Mouse (Mus musculus): ENCODE results near the gene Snhg11. TPM values are rescaled to one million over a fixed set of nuclear protein-coding genes. Genes with fewer than 3 reads are reported as not detected.

Snhg11 gene
- polyA plus RNA-seq, 1 experiment, result 41.0 TPM

DNA sequence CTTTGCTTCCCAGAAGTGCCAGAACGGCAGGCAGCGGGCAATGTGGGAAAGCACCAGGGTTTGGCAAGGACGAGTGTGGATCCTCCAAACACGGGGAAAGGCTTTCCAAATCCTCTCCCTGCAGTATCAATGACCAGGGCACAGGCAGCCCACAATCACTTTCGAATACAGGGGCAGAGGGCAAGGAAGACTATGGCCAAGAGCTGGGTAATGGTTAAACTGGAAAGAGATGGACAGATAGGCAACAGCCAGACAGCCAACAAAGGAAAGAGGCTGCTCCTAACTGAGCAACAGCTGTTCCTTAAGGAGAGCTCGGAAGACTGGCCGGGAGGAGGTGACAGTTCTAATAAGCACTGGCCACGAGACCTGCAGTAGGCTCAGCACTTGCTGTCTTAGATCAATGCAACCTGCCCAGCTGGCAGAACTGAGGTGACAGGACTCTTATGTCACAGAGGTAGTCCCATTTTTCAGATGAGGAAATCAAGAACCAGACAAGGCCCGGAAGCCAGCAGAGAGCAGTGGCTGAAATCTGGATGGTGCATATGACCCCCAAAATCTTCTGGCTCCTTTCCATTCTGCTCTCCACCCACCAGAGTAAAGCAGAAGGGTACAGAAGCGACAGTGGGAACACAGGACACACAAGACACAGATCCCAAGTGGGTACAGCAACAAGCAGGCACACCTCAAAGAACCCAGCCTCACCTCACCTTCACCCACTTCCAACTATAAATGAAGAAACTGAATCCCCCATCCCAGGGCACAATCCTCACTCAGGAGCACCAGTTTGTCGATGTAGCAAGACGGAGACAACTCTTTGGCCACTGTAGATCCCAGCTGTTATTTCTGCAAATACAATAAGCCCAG lies 15.4 kb upstream of the Snhg11 start:
- Histone ChIP-seq H3K27me3 (ENCODE audit: control insufficient read depth, insufficient read depth, low read length, poor library complexity, severe bottlenecking) (no peaks in the 10 kb centered on the region), H3K9ac (ENCODE audit: low read depth, poor library complexity, severe bottlenecking) (peak overlapping the region; percentile 95), H3K4me1 (ENCODE audit: control insufficient read depth, insufficient read depth, low read length) (no peaks in the 10 kb centered on the region), H3K27ac (ENCODE audit: insufficient read depth, low read length) (no peak overlapping the region), H3K9me3 (replicated peaks; ENCODE audit: control insufficient read depth, insufficient read depth, low read length, poor library complexity, severe bottlenecking) (no peaks in the 10 kb centered on the region), H3K36me3 (ENCODE audit: control insufficient read depth, insufficient read depth, low read length, poor library complexity, severe bottlenecking) (peaks cover 57% of the 10 kb centered on the region), H3K4me3 (ENCODE audit: low read depth, low read length) (peak overlapping the region; percentile 96)
- TF ChIP-seq CTCF (IDR thresholded peaks at IDR 0.05; ENCODE audit: low read depth, low read length) (no peak), EP300 (IDR thresholded peaks at IDR 0.05; ENCODE audit: insufficient read depth, low read depth, low read length) (no peak), POLR2A (IDR thresholded peaks at IDR 0.05; ENCODE audit: insufficient read depth, low read length) (no peak)

DNA sequence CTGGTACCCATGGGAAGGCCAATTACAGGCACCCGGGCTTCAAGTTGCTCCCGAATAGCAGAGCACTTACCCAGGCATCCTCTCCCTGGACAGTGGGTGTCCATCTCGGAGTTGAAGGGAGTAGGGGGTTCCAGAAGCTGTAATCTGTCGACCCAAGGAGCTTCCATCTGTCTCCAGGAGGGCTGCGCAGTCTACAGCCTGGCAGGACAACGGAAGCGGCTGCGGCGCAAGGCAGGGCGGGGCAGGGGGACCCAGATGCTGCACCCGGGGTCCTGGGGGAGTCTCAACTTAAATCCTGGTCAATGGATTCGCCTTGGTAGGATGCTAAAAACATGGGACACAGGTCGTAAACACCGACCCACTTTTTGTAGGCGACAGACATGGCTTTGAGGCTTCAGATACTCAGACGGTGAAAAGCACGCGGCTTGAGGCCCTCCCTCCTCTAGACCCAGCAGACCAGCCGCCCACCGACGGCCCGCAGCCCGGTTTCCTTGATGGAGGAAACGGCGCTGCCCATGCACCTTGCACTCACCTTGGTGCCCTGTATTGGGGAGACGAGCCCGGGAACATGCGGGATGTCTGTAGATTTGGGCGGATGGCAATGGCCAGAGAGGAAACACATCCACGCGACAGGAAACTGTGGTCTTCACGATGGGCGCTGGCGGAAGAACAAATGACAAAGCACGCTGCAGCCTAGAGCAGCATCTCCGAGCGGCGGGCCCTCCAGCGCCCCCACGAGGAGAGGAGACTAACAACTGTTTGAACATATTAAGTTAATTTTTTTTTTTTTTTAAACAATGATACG lies 14.4 kb upstream of the Snhg11 start:
- no peaks in the 10 kb centered on the region for H3K27me3 ChIP-seq (ENCODE audit: control insufficient read depth, insufficient read depth, low read length, poor library complexity, severe bottlenecking)
- H3K27ac ChIP-seq (ENCODE audit: insufficient read depth, low read length), result peak overlapping the region; percentile 19
- peak; percentile 71 for TF ChIP-seq POLR2A (IDR thresholded peaks at IDR 0.05; ENCODE audit: insufficient read depth, low read length)
- peak; percentile 60 for TF ChIP-seq CTCF (IDR thresholded peaks at IDR 0.05; ENCODE audit: low read depth, low read length)
- 0 out of 2 replicates have a peak, but pooled peaks have one; percentile 7 for TF ChIP-seq EP300 (IDR thresholded peaks at IDR 0.05; ENCODE audit: insufficient read depth, low read depth, low read length)
- no peaks in the 10 kb centered on the region for H3K4me1 ChIP-seq (ENCODE audit: control insufficient read depth, insufficient read depth, low read length)
- peak overlapping the region; percentile 95 for H3K9ac ChIP-seq (ENCODE audit: low read depth, poor library complexity, severe bottlenecking)
- H3K4me3 ChIP-seq (ENCODE audit: low read depth, low read length), result peak overlapping the region; percentile 96
- no peaks in the 10 kb centered on the region for H3K9me3 ChIP-seq (replicated peaks; ENCODE audit: control insufficient read depth, insufficient read depth, low read length, poor library complexity, severe bottlenecking)
- H3K36me3 ChIP-seq (ENCODE audit: control insufficient read depth, insufficient read depth, low read length, poor library complexity, severe bottlenecking), result peaks cover 46% of the 10 kb centered on the region

DNA sequence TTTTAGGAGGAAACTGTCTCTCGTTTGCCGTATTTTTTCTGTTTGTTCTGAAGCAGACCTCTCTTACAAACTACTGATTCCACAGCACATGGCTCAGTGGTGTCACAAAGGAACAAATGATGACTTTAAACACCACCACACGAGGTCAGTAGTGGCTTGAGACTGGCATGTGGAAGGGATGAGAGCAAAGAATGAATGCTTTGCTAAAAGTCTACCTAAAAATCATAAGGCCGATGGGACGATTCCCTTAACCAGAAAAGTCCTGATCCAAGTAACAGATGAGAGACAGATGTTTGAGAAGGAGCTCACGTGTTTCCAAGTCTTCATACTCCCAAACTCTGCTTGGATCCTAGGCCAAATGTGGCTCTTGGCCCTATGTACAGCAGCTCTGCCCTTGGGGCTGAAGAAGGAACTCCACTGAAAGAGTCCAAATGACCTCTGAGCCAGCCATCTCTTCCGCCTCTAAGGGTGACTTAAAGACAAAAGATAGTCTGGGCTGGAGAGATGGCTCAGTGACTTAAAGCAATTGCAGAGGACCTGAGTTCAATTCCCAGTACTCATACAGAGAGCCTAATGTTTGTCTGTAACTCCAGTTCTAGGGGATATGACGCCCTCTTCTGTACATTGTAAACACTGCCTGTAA lies 13.6 kb upstream of the Snhg11 start:
- peak overlapping the region; percentile 85 for H3K27ac ChIP-seq (ENCODE audit: insufficient read depth, low read length)
- peaks cover 39% of the 10 kb centered on the region for H3K36me3 ChIP-seq (ENCODE audit: control insufficient read depth, insufficient read depth, low read length, poor library complexity, severe bottlenecking)
- TF ChIP-seq POLR2A (IDR thresholded peaks at IDR 0.05; ENCODE audit: insufficient read depth, low read length) (no peak), CTCF (IDR thresholded peaks at IDR 0.05; ENCODE audit: low read depth, low read length) (no peak), EP300 (IDR thresholded peaks at IDR 0.05; ENCODE audit: insufficient read depth, low read depth, low read length) (no peak)
- H3K27me3 ChIP-seq (ENCODE audit: control insufficient read depth, insufficient read depth, low read length, poor library complexity, severe bottlenecking), result no peaks in the 10 kb centered on the region
- H3K9ac ChIP-seq (ENCODE audit: low read depth, poor library complexity, severe bottlenecking), result peak overlapping the region; percentile 43
- H3K4me1 ChIP-seq (ENCODE audit: control insufficient read depth, insufficient read depth, low read length), result no peaks in the 10 kb centered on the region
- no peak overlapping the region for H3K4me3 ChIP-seq (ENCODE audit: low read depth, low read length)
- H3K9me3 ChIP-seq (replicated peaks; ENCODE audit: control insufficient read depth, insufficient read depth, low read length, poor library complexity, severe bottlenecking), result no peaks in the 10 kb centered on the region

DNA sequence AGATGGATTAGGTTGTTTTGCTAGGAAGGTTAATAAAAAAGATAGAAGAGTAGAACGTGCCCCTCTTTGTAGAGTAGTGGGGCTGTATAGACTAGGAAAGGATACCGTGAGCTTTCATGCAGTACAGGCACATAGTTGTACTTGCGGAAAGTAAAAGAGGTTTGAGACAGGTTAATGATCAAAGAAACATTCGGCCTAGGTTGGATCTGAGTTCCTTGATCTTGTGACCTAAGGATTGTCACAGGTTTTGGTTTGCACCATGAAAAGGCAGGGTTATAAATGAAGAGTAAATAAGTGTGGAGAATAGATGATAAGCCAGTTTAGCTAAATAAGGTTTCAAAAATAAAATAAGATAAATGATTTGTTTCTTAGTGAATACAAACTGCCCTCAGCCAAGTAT lies 11.3 kb upstream of the Snhg11 start:
- no peaks in the 10 kb centered on the region for H3K27me3 ChIP-seq (ENCODE audit: control insufficient read depth, insufficient read depth, low read length, poor library complexity, severe bottlenecking)
- no peak overlapping the region for H3K9ac ChIP-seq (ENCODE audit: low read depth, poor library complexity, severe bottlenecking)
- H3K9me3 ChIP-seq (replicated peaks; ENCODE audit: control insufficient read depth, insufficient read depth, low read length, poor library complexity, severe bottlenecking), result no peaks in the 10 kb centered on the region
- H3K36me3 ChIP-seq (ENCODE audit: control insufficient read depth, insufficient read depth, low read length, poor library complexity, severe bottlenecking), result peaks cover 15% of the 10 kb centered on the region
- H3K4me1 ChIP-seq (ENCODE audit: control insufficient read depth, insufficient read depth, low read length), result no peaks in the 10 kb centered on the region
- H3K4me3 ChIP-seq (ENCODE audit: low read depth, low read length), result no peak overlapping the region
- no peak overlapping the region for H3K27ac ChIP-seq (ENCODE audit: insufficient read depth, low read length)
- TF ChIP-seq POLR2A (IDR thresholded peaks at IDR 0.05; ENCODE audit: insufficient read depth, low read length) (no peak), CTCF (IDR thresholded peaks at IDR 0.05; ENCODE audit: low read depth, low read length) (no peak), EP300 (IDR thresholded peaks at IDR 0.05; ENCODE audit: insufficient read depth, low read depth, low read length) (no peak)

DNA sequence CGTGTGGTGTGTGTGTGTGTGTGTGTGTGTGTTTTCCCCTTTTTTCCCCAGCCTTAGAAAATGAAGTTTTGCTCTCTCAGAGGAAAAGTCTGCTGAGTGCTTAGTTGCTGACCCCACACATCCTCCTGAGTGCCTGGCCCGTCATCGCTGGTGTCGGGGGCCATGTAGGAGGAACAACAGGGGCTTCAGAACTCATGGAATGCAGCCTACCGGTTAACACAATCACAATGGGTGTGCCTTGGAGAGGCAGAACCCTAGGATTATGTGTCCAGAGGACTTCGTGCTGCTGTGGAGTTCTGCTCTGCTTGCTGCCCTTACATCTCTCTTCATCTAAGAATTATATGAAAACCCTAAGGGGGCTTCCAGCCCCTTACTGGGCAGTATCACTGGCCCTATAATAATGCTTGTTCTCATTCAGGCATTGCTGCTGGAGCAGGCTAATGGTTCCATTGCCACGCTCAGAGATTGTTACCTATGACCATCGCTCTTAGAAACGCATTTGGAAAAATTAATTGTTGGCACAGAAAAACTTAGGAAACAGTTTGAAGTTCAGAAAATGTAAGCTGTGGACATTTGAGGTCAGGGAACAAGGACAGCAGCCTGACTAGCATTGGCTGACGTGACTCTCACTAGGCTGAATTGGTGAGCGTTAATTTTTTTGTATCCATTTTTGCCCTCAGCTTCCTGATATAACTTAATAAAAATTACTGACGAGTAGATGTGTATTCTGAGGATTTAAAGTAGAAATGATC lies 10.2 kb upstream of the Snhg11 start:
- TF ChIP-seq EP300 (IDR thresholded peaks at IDR 0.05; ENCODE audit: insufficient read depth, low read depth, low read length) (no peak), CTCF (IDR thresholded peaks at IDR 0.05; ENCODE audit: low read depth, low read length) (no peak), POLR2A (IDR thresholded peaks at IDR 0.05; ENCODE audit: insufficient read depth, low read length) (no peak)
- Histone ChIP-seq H3K27me3 (ENCODE audit: control insufficient read depth, insufficient read depth, low read length, poor library complexity, severe bottlenecking) (no peaks in the 10 kb centered on the region), H3K27ac (ENCODE audit: insufficient read depth, low read length) (no peak overlapping the region), H3K4me1 (ENCODE audit: control insufficient read depth, insufficient read depth, low read length) (no peaks in the 10 kb centered on the region), H3K9me3 (replicated peaks; ENCODE audit: control insufficient read depth, insufficient read depth, low read length, poor library complexity, severe bottlenecking) (no peaks in the 10 kb centered on the region), H3K36me3 (ENCODE audit: control insufficient read depth, insufficient read depth, low read length, poor library complexity, severe bottlenecking) (peaks cover 4% of the 10 kb centered on the region), H3K9ac (ENCODE audit: low read depth, poor library complexity, severe bottlenecking) (no peak overlapping the region), H3K4me3 (ENCODE audit: low read depth, low read length) (no peak overlapping the region)
